In the genomic region with DNA sequence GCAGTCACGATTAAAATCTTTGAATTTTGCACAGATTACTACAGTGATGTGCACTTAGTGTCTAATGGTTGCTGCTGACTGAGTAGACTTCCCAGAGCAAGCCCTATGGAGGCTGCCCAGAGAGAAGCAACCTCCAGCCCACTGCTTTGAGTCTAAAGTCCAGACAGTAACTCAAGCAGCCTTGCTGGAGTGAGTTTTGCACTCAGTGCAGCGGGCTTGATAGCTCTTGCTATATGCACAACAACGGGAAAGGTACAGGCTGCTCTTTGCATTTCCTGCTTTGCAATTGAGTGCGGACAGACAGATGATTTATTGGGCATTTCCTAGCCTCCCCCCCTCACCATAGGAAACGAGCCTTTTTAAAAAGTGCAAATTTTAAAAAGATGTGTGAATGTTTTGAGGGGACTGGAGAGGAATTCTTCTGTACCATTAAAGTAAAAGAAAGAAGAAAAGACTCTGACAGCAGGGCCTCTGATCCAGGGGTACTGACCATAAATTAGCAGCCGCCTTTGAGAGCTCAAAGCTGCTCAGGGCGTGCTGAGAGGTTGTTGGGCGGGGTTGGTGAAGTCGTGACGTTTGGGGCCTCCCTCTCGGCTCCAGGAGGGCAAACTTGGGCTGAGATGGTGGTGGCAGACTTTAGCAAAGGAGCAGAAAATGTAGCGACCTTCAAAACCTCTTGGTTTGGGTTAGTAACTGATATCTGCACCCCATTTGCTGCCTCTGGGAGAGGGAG, we compare ENCODE assay signal across 11 mouse cellular contexts.
DNase-seq lines count a peak whose midpoint lies in the region; ATAC-seq and TF ChIP-seq lines count a peak whose summit lies in the region.
"Had no signal": no experiment of that assay in that cellular context is flagged by ENCODE, and none has a peak within 500 bp of the region (broad histone marks: within the 10 kb centered on the region; RNA-seq: fewer than 3 reads in every experiment).

No protein-coding gene starts in this region.

- H3K27me3 ChIP-seq in midbrain, embryonic 13.5 days, result no peaks in the 10 kb centered on the region
- H3K27me3 ChIP-seq in midbrain, postnatal 0 days (ENCODE audit: insufficient read depth, low read length), result no peaks in the 10 kb centered on the region
- no peaks in the 10 kb centered on the region for H3K27me3 ChIP-seq in kidney, embryonic 16.5 days (ENCODE audit: insufficient read depth, low read length)
- H3K27me3 ChIP-seq in stomach, embryonic 15.5 days (replicated peaks), result no peaks in the 10 kb centered on the region
- H3K27me3 ChIP-seq in liver, postnatal 0 days (ENCODE audit: insufficient read depth, low read length), result no peaks in the 10 kb centered on the region

- no peak overlapping the region for H3K4me3 ChIP-seq in midbrain, embryonic 13.5 days (replicated peaks)
- H3K4me3 ChIP-seq in midbrain, postnatal 0 days (ENCODE audit: low read depth, low read length), result no peak overlapping the region
- no peak overlapping the region for H3K4me3 ChIP-seq in kidney, embryonic 16.5 days (ENCODE audit: low read length)
- no peak overlapping the region for H3K4me3 ChIP-seq in stomach, embryonic 15.5 days (replicated peaks)
- no peak overlapping the region for H3K4me3 ChIP-seq in liver, postnatal 0 days (ENCODE audit: low read depth, low read length)
- H3K4me3 ChIP-seq: liver, embryonic 13.5 days had no signal

- H3K9me3 ChIP-seq in midbrain, embryonic 13.5 days, result 0 out of 2 replicates have a peak, but pooled peaks cover 3% of the 10 kb centered on the region
- H3K9me3 ChIP-seq in midbrain, postnatal 0 days (ENCODE audit: low read length), result no peaks in the 10 kb centered on the region
- H3K9me3 ChIP-seq in kidney, embryonic 16.5 days (ENCODE audit: low read length), result no peaks in the 10 kb centered on the region
- no peaks in the 10 kb centered on the region for H3K9me3 ChIP-seq in stomach, embryonic 15.5 days
- no peaks in the 10 kb centered on the region for H3K9me3 ChIP-seq in liver, postnatal 0 days (ENCODE audit: low read length)
- H3K9me3 ChIP-seq: liver, embryonic 13.5 days had no signal

- TF ChIP-seq CTCF in midbrain, postnatal 0 days (IDR thresholded peaks at IDR 0.05), result no peak
- TF ChIP-seq CTCF in liver, postnatal 0 days (IDR thresholded peaks at IDR 0.05; ENCODE audit: low read depth), result no peak

- peak overlapping the region; percentile 47; the same call in 1 of the 2 replicates for H3K27ac ChIP-seq in midbrain, embryonic 13.5 days
- no peak overlapping the region for H3K27ac ChIP-seq in midbrain, postnatal 0 days (ENCODE audit: low read depth, low read length)
- peak overlapping the region; percentile 77 for H3K27ac ChIP-seq in kidney, embryonic 16.5 days (ENCODE audit: low read length)
- H3K27ac ChIP-seq in stomach, embryonic 15.5 days, result peak overlapping the region; percentile 80
- H3K27ac ChIP-seq in liver, postnatal 0 days (ENCODE audit: low read depth), result no peak overlapping the region
- H3K27ac ChIP-seq: liver, embryonic 13.5 days had no signal

- H3K4me1 ChIP-seq in midbrain, embryonic 13.5 days (replicated peaks), result peaks cover 51% of the 10 kb centered on the region
- H3K4me1 ChIP-seq in midbrain, postnatal 0 days (ENCODE audit: insufficient read depth, low read length), result no peaks in the 10 kb centered on the region
- peaks cover 51% of the 10 kb centered on the region for H3K4me1 ChIP-seq in kidney, embryonic 16.5 days (ENCODE audit: insufficient read depth, low read length)
- H3K4me1 ChIP-seq in stomach, embryonic 15.5 days, result peaks cover 32% of the 10 kb centered on the region
- H3K4me1 ChIP-seq in liver, postnatal 0 days (ENCODE audit: insufficient read depth), result peaks cover 2% of the 10 kb centered on the region; the same call in 1 of the 2 replicates

- peak; percentile 69 for DNase-seq in adrenal gland, postnatal 14 days
- DNase-seq in adrenal gland, adult 18-20 months (ENCODE audit: low spot score in 2 of 2), result no peak
- no peak for DNase-seq in midbrain, postnatal 0 days (ENCODE audit: low spot score)
- DNase-seq in right cerebral cortex, postnatal 14 days, result no peak
- no peak for DNase-seq in liver, postnatal 0 days
- DNase-seq: B cell, adult 2 months; cerebellum, adult 18-20 months; liver, embryonic 13.5 days had no signal

- no peak overlapping the region for H3K9ac ChIP-seq in midbrain, embryonic 13.5 days (replicated peaks)
- H3K9ac ChIP-seq in midbrain, postnatal 0 days (replicated peaks; ENCODE audit: low read length, poor library complexity, severe bottlenecking), result no peak overlapping the region
- peak overlapping the region; percentile 27; the same call in 1 of the 2 replicates for H3K9ac ChIP-seq in kidney, embryonic 16.5 days (replicated peaks; ENCODE audit: low read length)
- H3K9ac ChIP-seq in stomach, embryonic 15.5 days, result no peak overlapping the region
- H3K9ac ChIP-seq in liver, postnatal 0 days (replicated peaks), result no peak overlapping the region
- H3K9ac ChIP-seq: liver, embryonic 13.5 days had no signal

- 21% methylated on average over 12 of the region's 12 CpGs for WGBS in midbrain, embryonic 13.5 days
- WGBS in midbrain, postnatal 0 days, result 27% methylated on average over 12 of the region's 12 CpGs
- 9% methylated on average over 12 of the region's 12 CpGs for WGBS in kidney, embryonic 16.5 days
- 13% methylated on average over 12 of the region's 12 CpGs for WGBS in stomach, embryonic 15.5 days
- WGBS in liver, postnatal 0 days (ENCODE audit: insufficient replicate concordance), result 25% methylated on average over 12 of the region's 12 CpGs

- TF ChIP-seq EP300 in liver, postnatal 0 days (IDR thresholded peaks at IDR 0.05; ENCODE audit: low read depth), result no peak

- ATAC-seq in midbrain, embryonic 13.5 days, result no peak
- ATAC-seq in midbrain, postnatal 0 days (ENCODE audit: low FRiP score), result no peak
- ATAC-seq in kidney, embryonic 16.5 days (ENCODE audit: low FRiP score, low TSS enrichment), result peak; percentile 73; the same call in 1 of the 2 replicates
- ATAC-seq in stomach, embryonic 15.5 days (ENCODE audit: insufficient read depth, low FRiP score, low read depth), result no peak
- ATAC-seq in liver, postnatal 0 days, result no peak

- H3K36me3 ChIP-seq in midbrain, embryonic 13.5 days, result no peaks in the 10 kb centered on the region
- H3K36me3 ChIP-seq in midbrain, postnatal 0 days (ENCODE audit: insufficient read depth, low read length), result no peaks in the 10 kb centered on the region
- H3K36me3 ChIP-seq in kidney, embryonic 16.5 days (ENCODE audit: insufficient read depth, low read length), result no peaks in the 10 kb centered on the region
- H3K36me3 ChIP-seq in stomach, embryonic 15.5 days, result no peaks in the 10 kb centered on the region
- H3K36me3 ChIP-seq in liver, postnatal 0 days (replicated peaks; ENCODE audit: insufficient read depth, low read length), result no peaks in the 10 kb centered on the region
- H3K36me3 ChIP-seq: liver, embryonic 13.5 days had no signal

- no peak overlapping the region for H3K4me2 ChIP-seq in midbrain, embryonic 13.5 days (replicated peaks)
- H3K4me2 ChIP-seq in midbrain, postnatal 0 days (ENCODE audit: low read depth, low read length, poor library complexity, severe bottlenecking), result no peak overlapping the region
- H3K4me2 ChIP-seq in kidney, embryonic 16.5 days (replicated peaks; ENCODE audit: low read depth, low read length), result no peak overlapping the region
- H3K4me2 ChIP-seq in stomach, embryonic 15.5 days, result peak overlapping the region; percentile 29
- no peak overlapping the region for H3K4me2 ChIP-seq in liver, postnatal 0 days (ENCODE audit: low read depth, low read length)
- H3K4me2 ChIP-seq: liver, embryonic 13.5 days had no signal

Comparison
In these comparisons a context has a peak if more than half of its experiments do, and no peak if none do; other contexts are left out.
1. H3K27ac ChIP-seq: peak in midbrain, embryonic 13.5 days (single experiment), kidney, embryonic 16.5 days (single experiment) and stomach, embryonic 15.5 days (single experiment); none in midbrain, postnatal 0 days (single experiment) and liver, postnatal 0 days (single experiment).